Mouse (Mus musculus) cerebellum, adult 18-20 months (tissue): ENCODE results near the gene H2-T23.
"Not testable (repeated sequence)": the region's sequence is repeated elsewhere in the genome, so short reads cannot be mapped to it uniquely, and the experiment has no call there.

Source experiments
- DNase-seq, 2 experiments: peaks; one replicate each; pipeline ENCODE4 v3.0.0; 2021

Gene H2-T23

DNA sequence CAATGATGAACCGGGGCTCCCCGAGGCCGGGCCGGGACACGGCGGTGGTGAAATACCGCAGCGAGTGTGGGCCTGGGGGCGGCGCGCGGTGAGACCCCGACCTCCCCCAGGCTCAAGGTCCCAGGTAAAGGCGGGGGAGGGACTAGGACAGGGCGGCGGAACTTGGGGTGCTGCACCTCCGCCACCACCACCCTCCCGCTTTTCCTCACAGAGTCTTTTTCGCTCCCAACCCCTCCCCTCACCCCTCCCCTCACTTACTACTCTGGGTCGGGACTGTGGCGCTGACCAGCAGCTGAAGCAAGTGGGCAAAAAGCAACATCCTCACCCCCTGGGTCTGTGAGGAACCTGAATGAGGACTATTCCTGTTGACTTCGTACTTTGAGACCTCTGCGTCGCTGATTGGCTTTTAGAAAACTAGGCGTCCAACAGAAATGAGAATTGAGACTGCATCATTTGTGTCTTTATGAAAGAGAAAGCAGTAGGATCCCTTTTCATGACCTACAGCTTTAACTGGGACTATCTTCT, at the start of gene H2-T23:
H2-T23 (minus strand) TSS at position 505 of the 525 bp plus-strand sequence.
- DNase-seq, result peak in 1 of 2 experiments; percentile 25

DNA sequence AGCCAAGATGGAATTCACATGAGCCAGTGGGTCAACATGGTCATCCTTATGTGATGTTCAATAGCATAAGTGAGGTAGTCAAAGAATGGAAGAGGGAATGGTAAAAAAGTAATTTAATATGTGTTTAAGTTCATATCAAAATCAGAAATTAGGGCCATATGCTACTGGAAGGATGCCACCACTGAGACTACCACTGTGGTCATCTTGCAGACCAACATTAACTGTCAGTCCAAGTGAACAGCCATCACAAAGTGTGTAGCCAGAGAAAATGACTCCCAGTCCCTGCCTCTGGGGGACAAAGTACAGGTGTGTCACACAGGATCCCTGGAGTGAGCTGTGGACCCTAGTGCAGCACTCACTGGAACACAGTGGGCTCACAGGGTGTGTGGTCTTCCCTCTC, 49.2 kb upstream of the H2-T23 start:
- not testable (repeated sequence) for DNase-seq

DNA sequence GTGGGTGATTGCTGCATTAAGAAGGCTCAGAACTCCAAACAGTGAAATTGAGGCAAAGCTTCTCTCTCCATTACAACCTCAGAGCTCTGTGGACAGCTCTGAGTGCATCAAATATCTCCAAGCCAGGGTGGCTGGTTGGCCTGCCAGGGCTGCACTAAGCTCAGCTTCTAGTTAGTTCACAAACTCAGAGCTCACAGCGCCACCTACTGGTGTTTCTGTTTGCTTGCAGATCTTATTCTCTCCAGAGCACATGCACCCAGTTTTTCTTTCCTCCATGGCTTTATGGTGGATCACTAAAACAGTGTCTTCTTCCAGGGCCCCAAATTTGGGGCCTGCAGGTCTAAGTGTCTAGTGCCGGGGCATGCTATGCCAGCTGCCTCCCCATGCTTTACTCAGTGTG, 28.2 kb upstream of the H2-T23 start:
- peak; percentile 74 to 76 for DNase-seq

GRCm38 (mm10) chr17:36058362-36058761, 25.7 kb upstream of the H2-T23 start, which contains the start of gene Gm11127:
Gm11127 (minus strand) TSS chr17:36058371.
- not testable (repeated sequence) for DNase-seq

DNA sequence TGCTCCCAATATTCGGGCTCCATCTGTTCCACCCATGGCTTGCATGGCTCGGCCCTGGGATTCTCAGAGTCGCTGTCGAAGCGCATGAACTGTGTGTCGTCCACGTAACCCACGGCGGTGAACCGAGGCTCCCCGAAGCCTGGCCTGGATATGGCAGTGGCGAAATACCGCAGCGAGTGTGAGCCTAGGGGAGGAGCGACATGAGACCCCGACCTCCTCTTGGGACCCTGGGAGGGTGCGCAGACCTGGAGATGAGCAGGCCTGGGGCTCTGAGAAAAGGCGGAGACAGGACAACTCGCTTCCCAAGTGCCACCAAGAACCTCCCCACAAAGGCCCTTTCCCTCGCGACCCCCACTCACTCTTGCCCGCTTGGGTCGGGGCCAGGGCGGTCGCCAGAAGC, 25.3 kb upstream of the H2-T23 start:
- not testable (repeated sequence) for DNase-seq

GRCm38 (mm10) chr17:36043286-36043685, 10.6 kb upstream of the H2-T23 start:
- no peak for DNase-seq

DNA sequence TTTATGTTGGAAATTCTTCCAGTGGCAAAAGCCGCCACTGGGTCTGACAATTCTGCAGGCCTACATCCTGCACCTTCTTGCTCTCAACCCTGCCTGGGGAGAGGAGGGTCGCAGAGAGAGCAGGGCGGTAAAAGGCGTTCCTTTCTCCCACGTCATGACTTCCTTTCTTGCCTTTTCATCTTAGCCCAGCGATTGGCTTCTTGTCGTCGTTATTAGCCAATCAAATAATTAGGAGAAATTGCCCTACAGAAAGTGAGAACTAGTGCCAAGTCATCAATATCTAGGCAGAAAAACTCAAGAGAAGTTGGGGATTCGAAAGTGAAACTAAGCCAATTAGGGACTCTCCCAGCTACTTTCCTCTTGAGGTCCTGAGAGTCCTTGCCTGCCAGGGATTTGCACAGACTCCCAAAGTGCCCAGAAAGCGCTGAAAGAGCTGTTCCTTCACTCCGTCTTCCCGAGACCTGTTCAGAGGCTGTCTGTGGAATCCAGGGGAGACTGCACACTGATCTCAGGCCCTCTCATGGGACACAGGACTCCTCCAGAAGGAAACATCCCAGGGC, 10.0 kb upstream of the H2-T23 start, which contains the start of the genes H2-T22 and Gm6034:
H2-T22 (minus strand) TSS at position 138 of the 560 bp plus-strand sequence.
Gm6034 (plus strand) TSS at position 352 of the 560 bp plus-strand sequence.
- DNase-seq, result peak; percentile 65 to 71

- peak; percentile 16 to 35 for DNase-seq
These were observed 9.4 kb upstream of the H2-T23 start for GRCm38 (mm10) chr17:36042055-36042454.

GRCm38 (mm10) chr17:36040604-36041003, 7.9 kb upstream of the H2-T23 start:
- not testable (repeated sequence) for DNase-seq

- DNase-seq, result not testable (repeated sequence)
These were observed 3.5 kb upstream of the H2-T23 start for GRCm38 (mm10) chr17:36036126-36036525.

- DNase-seq, result peak; percentile 63 to 69
These were observed 2.5 kb upstream of the H2-T23 start for GRCm38 (mm10) chr17:36035010-36035638.

GRCm38 (mm10) chr17:36034524-36034923, 1.9 kb upstream of the H2-T23 start:
- not testable (repeated sequence) for DNase-seq

- peak; percentile 41 to 53 for DNase-seq
These were observed 898 bp downstream of the H2-T23 start for GRCm38 (mm10) chr17:36031583-36032331.

DNA sequence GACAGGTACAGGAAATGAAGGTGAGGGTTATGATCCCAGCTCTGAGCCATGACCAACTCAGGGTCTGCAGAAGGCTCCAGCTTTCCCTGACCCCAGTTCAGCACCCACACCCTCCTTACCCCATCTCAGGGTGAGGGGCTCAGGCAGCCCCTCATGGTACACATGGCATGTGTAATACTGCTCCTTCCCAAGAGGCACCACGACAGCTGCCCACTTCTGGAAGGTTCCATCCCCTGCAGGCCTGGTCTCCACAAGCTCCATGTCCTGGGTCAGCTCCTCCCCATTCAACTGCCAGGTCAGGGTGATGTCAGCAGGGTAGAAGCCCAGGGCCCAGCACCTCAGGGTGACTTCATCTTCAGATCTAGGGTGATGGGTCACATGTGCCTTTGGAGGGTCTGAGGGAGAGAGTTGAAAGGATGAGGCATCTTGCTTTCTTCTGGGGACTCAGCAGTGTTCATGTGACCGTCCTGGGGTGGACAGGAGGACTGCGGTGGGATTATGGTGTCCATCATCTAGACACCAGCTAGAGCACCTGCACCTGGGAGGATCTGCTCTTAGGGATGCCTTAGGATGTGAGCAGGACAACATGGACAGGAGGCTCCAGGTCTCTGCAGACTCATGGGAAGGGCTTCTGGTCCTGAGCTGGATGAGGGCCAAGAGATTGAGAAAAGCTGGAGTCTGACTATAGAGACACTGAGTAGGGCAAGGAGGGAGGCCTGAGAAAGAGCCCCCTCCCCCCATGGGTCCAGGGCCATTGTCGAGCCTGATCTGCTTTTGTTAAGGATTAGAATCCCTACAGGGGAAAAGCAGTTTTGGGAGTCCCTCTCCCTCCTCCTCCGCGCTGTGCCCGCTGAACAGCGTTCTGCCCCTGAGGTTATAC, 1.7 kb downstream of the H2-T23 start:
- DNase-seq, result not testable (repeated sequence)

GRCm38 (mm10) chr17:36030046-36030702, 2.5 kb downstream of the H2-T23 start:
- DNase-seq, result not testable (repeated sequence)

GRCm38 (mm10) chr17:36028879-36029619, 3.6 kb downstream of the H2-T23 start:
- no peak for DNase-seq

- DNase-seq, result no peak
These were observed 5.0 kb downstream of the H2-T23 start for GRCm38 (mm10) chr17:36027663-36028062.

GRCm38 (mm10) chr17:36025901-36026300, 6.8 kb downstream of the H2-T23 start:
- DNase-seq, result no peak

DNA sequence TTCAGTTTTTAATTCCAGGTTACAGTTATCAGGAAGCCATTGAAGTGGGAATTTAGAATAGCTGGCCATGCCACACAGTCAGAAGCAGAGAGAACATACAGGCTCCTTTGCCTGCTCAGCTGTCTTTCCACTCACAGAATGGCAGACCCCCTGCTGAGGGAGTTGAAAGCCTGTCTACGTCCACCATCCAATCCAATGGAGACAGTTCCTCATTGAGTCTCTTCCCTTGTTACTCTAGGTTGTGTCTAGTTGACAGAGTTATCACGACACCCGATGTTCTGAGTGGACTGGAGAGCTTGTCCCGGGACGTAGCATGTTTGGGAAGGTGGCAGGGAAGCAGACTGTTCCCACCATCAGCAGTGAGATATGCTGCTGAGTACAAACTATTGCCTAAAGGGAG, 7.5 kb downstream of the H2-T23 start:
- no peak for DNase-seq

GRCm38 (mm10) chr17:36023710-36024654, 8.7 kb downstream of the H2-T23 start:
- DNase-seq, result no peak
